Comparison of ENCODE assay signal across 25 mouse cellular contexts in genomic region chr8:125704434-125704833, GRCm38 (mm10).
"Had no signal": no experiment of that assay in that cellular context is flagged by ENCODE, and none has a peak within 500 bp of the region (broad histone marks: within the 10 kb centered on the region; RNA-seq: fewer than 3 reads in every experiment).

No protein-coding gene starts in this region.

- H3K36me3 ChIP-seq: heart, embryonic 13.5 days; heart, embryonic 15.5 days; hindbrain, embryonic 13.5 days; hindbrain, embryonic 15.5 days; kidney, embryonic 15.5 days; limb, embryonic 13.5 days; limb, embryonic 15.5 days; liver, embryonic 12.5 days had no signal

- DNase-seq: gastrocnemius, postnatal 14 days; gastrocnemius, postnatal 36 days; heart, adult 11 months; heart, adult 2 months; heart, postnatal 14 days; heart, postnatal 36 days; kidney, adult 2 months; kidney, adult 9 months; kidney, postnatal 14 days; kidney, postnatal 36 days; layer of hippocampus, adult 9-11 months; layer of hippocampus, postnatal 36 days; left cerebral cortex, postnatal 4 days had no signal

- H3K9ac ChIP-seq: heart, embryonic 13.5 days; heart, embryonic 15.5 days; hindbrain, embryonic 13.5 days; hindbrain, embryonic 15.5 days; kidney, embryonic 15.5 days; limb, embryonic 13.5 days; limb, embryonic 15.5 days; liver, embryonic 12.5 days had no signal

- H3K4me1 ChIP-seq: heart, embryonic 13.5 days had no signal

- H3K4me3 ChIP-seq: heart, adult 2 months; heart, embryonic 13.5 days; heart, embryonic 15.5 days; hindbrain, embryonic 13.5 days; hindbrain, embryonic 15.5 days; kidney, embryonic 15.5 days; limb, embryonic 13.5 days; limb, embryonic 15.5 days; liver, embryonic 12.5 days had no signal

- H3K27me3 ChIP-seq: heart, embryonic 13.5 days; heart, embryonic 15.5 days; hindbrain, embryonic 13.5 days; hindbrain, embryonic 15.5 days; kidney, embryonic 15.5 days; limb, embryonic 13.5 days; limb, embryonic 15.5 days; liver, embryonic 12.5 days had no signal

- H3K4me2 ChIP-seq: heart, embryonic 11.5 days; heart, embryonic 13.5 days; heart, embryonic 15.5 days; hindbrain, embryonic 13.5 days; hindbrain, embryonic 15.5 days; kidney, embryonic 15.5 days; limb, embryonic 13.5 days; limb, embryonic 15.5 days; liver, embryonic 12.5 days had no signal

- ATAC-seq: hindbrain, postnatal 0 days; intestine, postnatal 0 days; liver, embryonic 12.5 days had no signal

- H3K9me3 ChIP-seq: heart, embryonic 13.5 days; heart, embryonic 15.5 days; hindbrain, embryonic 13.5 days; hindbrain, embryonic 15.5 days; kidney, embryonic 15.5 days; limb, embryonic 13.5 days; limb, embryonic 15.5 days; liver, embryonic 12.5 days had no signal

- H3K27ac ChIP-seq: heart, adult 2 months; heart, embryonic 13.5 days; heart, embryonic 15.5 days; hindbrain, embryonic 13.5 days; hindbrain, embryonic 15.5 days; hindbrain, postnatal 0 days; kidney, embryonic 15.5 days; kidney, postnatal 0 days; limb, embryonic 13.5 days; limb, embryonic 15.5 days; liver, embryonic 12.5 days had no signal
